Mouse (Mus musculus) lung, adult 2 months (tissue): Measurements from ENCODE around the gene Cebpb. TPM values are rescaled to one million over a fixed set of nuclear protein-coding genes. Genes with fewer than 3 reads are reported as not detected.

Source experiments
- DNase-seq: peaks from one replicate; pipeline ENCODE4 v3.0.0; 2022
- H3K4me1 ChIP-seq: fragments of 200-500 bp; 2 replicates; pipeline ENCODE4 v1.6.1; 2011; ENCODE audit warnings: low read length; ENCODE audit not compliant: control insufficient read depth, insufficient read depth
- H3K4me3 ChIP-seq: fragments of 200-500 bp; replicated peaks from 2 replicates; pipeline ENCODE3; 2011; ENCODE audit warnings: low read depth, mild to moderate bottlenecking, control low read depth, low read length; ENCODE audit errors: extremely low read depth
- CTCF ChIP-seq: fragments of 200-500 bp; IDR thresholded peaks from 2 replicates; pipeline ENCODE4 v1.5.1; 2011; ENCODE audit warnings: mild to moderate bottlenecking, low read length, control low read depth; ENCODE audit not compliant: insufficient read depth
- POLR2A ChIP-seq: fragments of 200-500 bp; IDR thresholded peaks from 2 replicates; pipeline ENCODE4 v1.6.1; 2011; ENCODE audit warnings: low read depth, mild to moderate bottlenecking, control low read depth, low read length, borderline replicate concordance; ENCODE audit errors: extremely low read depth
- WGBS: fragments of 180-500 bp; shearing (Covaris S2); methylation state at CpG from one replicate; pipeline ENCODE4 v1.1.7; 2018; 5-methylcytosine and 5-hydroxymethylcytosine counted together
- polyA plus RNA-seq: library from polyadenylated mRNA; depleted of rRNA; stranded (reverse); fragments of >200 nt; gene quantifications from 2 replicates; pipeline ENCODE4 v1.2.3, GENCODE M21; 2012; rRNA removed

Cebpb gene
- polyA plus RNA-seq, 1 experiment: 295 TPM

- H3K4me1 ChIP-seq: no peaks in the 10 kb centered on the region
- WGBS: 62% methylated on average over 10 of the region's 10 CpGs
- no peak for DNase-seq
- TF ChIP-seq CTCF: no peak
- TF ChIP-seq POLR2A: no peak
- H3K4me3 ChIP-seq: no peak overlapping the region
These were observed 46.1 kb downstream of the Cebpb start for GRCm38 (mm10) chr2:167734861-167735260.

- H3K4me1 ChIP-seq: no peaks in the 10 kb centered on the region
- WGBS: 43% methylated on average over 6 of the region's 6 CpGs
- no peak overlapping the region for H3K4me3 ChIP-seq
- no peak for DNase-seq
- no peak for TF ChIP-seq POLR2A
These were observed 50.3 kb downstream of the Cebpb start for GRCm38 (mm10) chr2:167739030-167739429.

Other genes starting within 250 kb of the Cebpb start
- 87.2 and 122 TPM in 2 replicates for gene Rnf114, start 196.3 kb upstream of the Cebpb start, polyA plus RNA-seq
- gene Spata2, start 196.0 kb upstream of the Cebpb start, polyA plus RNA-seq: 23.3 and 23.5 TPM in 2 replicates
- gene Snai1, start 150.7 kb upstream of the Cebpb start, polyA plus RNA-seq: 70.8 and 85.0 TPM in 2 replicates
- 102 and 135 TPM in 2 replicates for gene Ube2v1, start 56.8 kb upstream of the Cebpb start, polyA plus RNA-seq
- 11.3 and 11.6 TPM in 2 replicates for gene Gm20431, start 27.4 kb upstream of the Cebpb start, polyA plus RNA-seq
- gene Tmem189, start 907 bp downstream of the Cebpb start, polyA plus RNA-seq: 113 and 138 TPM in 2 replicates
- 65.9 and 69.9 TPM in 2 replicates for gene Ptpn1, start 243.1 kb downstream of the Cebpb start, polyA plus RNA-seq